9 mouse cellular contexts compared by ENCODE assay signal in the genomic region with DNA sequence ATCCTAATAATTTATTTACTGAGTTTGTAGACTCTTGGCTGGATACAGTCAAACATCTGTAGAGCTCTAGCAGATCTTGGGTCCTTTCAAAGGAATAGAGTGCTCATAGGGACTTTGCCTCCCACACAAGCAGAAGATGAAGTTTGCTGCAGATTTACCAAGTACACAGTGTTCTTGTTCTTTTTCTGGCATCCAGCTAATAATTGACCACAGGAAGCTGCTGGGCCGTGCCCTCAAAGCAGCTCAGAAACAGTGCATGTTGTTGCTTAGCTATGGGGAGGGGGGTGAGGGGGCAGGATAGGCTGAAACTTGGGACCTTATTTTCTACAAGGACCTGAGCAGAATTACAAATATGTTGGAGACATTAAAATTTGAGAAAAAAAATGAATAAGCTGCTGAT.
DNase-seq lines count a peak whose midpoint lies in the region; ATAC-seq and TF ChIP-seq lines count a peak whose summit lies in the region.
"Had no signal": no experiment of that assay in that cellular context is flagged by ENCODE, and none has a peak within 500 bp of the region (broad histone marks: within the 10 kb centered on the region; RNA-seq: fewer than 3 reads in every experiment).

No protein-coding gene starts in this region.

- no peaks in the 10 kb centered on the region for H3K9me3 ChIP-seq in forebrain, postnatal 0 days (ENCODE audit: low read length)
- no peaks in the 10 kb centered on the region for H3K9me3 ChIP-seq in forebrain, embryonic 16.5 days (ENCODE audit: control insufficient read depth, low read length)
- H3K9me3 ChIP-seq: midbrain, embryonic 15.5 days had no signal

- H3K4me1 ChIP-seq in forebrain, postnatal 0 days (ENCODE audit: insufficient read depth) = no peaks in the 10 kb centered on the region; the same call in 1 of the 2 replicates
- no peaks in the 10 kb centered on the region for H3K4me1 ChIP-seq in forebrain, embryonic 16.5 days (replicated peaks; ENCODE audit: control insufficient read depth, insufficient read depth, low read length)
- H3K4me1 ChIP-seq: midbrain, embryonic 15.5 days had no signal

- TF ChIP-seq CTCF in forebrain, postnatal 0 days (IDR thresholded peaks at IDR 0.05; ENCODE audit: low read depth) = no peak

- no peak overlapping the region for H3K27ac ChIP-seq in forebrain, postnatal 0 days (ENCODE audit: low read depth, low read length)
- H3K27ac ChIP-seq in forebrain, embryonic 16.5 days (ENCODE audit: low read length) = no peak overlapping the region
- H3K27ac ChIP-seq: midbrain, embryonic 15.5 days had no signal

- H3K4me2 ChIP-seq in forebrain, postnatal 0 days (ENCODE audit: low read depth) = no peak overlapping the region
- H3K4me2 ChIP-seq in forebrain, embryonic 16.5 days (ENCODE audit: low read length) = no peak overlapping the region
- H3K4me2 ChIP-seq: midbrain, embryonic 15.5 days had no signal

- ATAC-seq in forebrain, postnatal 0 days = peak; percentile 38; the same call in 1 of the 2 replicates
- ATAC-seq in forebrain, embryonic 16.5 days = no peak
- no peak for ATAC-seq in inflammation-experienced regulatory T-cells, adult 6 months
- ATAC-seq: midbrain, embryonic 15.5 days had no signal

- no peak overlapping the region for H3K9ac ChIP-seq in forebrain, postnatal 0 days
- H3K9ac ChIP-seq in forebrain, embryonic 16.5 days (replicated peaks; ENCODE audit: low read depth, low read length) = no peak overlapping the region
- H3K9ac ChIP-seq: midbrain, embryonic 15.5 days had no signal

- H3K4me3 ChIP-seq in forebrain, postnatal 0 days (ENCODE audit: low read depth, low read length) = no peak overlapping the region
- no peak overlapping the region for H3K4me3 ChIP-seq in forebrain, embryonic 16.5 days (replicated peaks; ENCODE audit: low read length)
- H3K4me3 ChIP-seq: midbrain, embryonic 15.5 days had no signal

- no peaks in the 10 kb centered on the region for H3K36me3 ChIP-seq in forebrain, postnatal 0 days (ENCODE audit: insufficient read depth)
- H3K36me3 ChIP-seq in forebrain, embryonic 16.5 days (ENCODE audit: control insufficient read depth, insufficient read depth) = no peaks in the 10 kb centered on the region
- H3K36me3 ChIP-seq: midbrain, embryonic 15.5 days had no signal

- H3K27me3 ChIP-seq in forebrain, postnatal 0 days (ENCODE audit: insufficient read depth, low read length) = no peaks in the 10 kb centered on the region
- no peaks in the 10 kb centered on the region for H3K27me3 ChIP-seq in forebrain, embryonic 16.5 days (replicated peaks; ENCODE audit: control insufficient read depth, insufficient read depth, low read length)
- H3K27me3 ChIP-seq: midbrain, embryonic 15.5 days had no signal

- 37% methylated on average over 1 of the region's 1 CpGs for WGBS in forebrain, postnatal 0 days
- 59% methylated on average over 1 of the region's 1 CpGs for WGBS in forebrain, embryonic 16.5 days

- DNase-seq in forebrain, postnatal 0 days = no peak
- peak; percentile 8 for DNase-seq in left cerebral cortex, adult 11 months (ENCODE audit: low spot score)
- DNase-seq in left cerebral cortex, adult 8-10 months (ENCODE audit: low spot score in 2 of 2) = no peak
- DNase-seq in brain, adult 2 months (ENCODE audit: low read depth, low spot score) = peak; percentile 53
- peak; percentile 54 to 87 for DNase-seq in kidney, postnatal 25 days
- DNase-seq in cerebellum, postnatal 14 days = no peak

Comparison
In these comparisons a context has a peak if more than half of its experiments do, and no peak if none do; other contexts are left out.
1. DNase-seq: peak in left cerebral cortex, adult 11 months (single experiment), brain, adult 2 months (single experiment) and kidney, postnatal 25 days (2 of 2); none in forebrain, postnatal 0 days (single experiment), left cerebral cortex, adult 8-10 months (0 of 2) and cerebellum, postnatal 14 days (0 of 2).